Mouse (Mus musculus): Measurements from ENCODE around the gene Gm20388. TPM values are rescaled to one million over a fixed set of nuclear protein-coding genes. Genes with fewer than 3 reads are reported as not detected.
A peak's percentile ranks its signal among the peaks of the same experiment; 100 is the strongest.

Gm20388 gene
- polyA plus RNA-seq, 1 experiment: 0.36 TPM

DNA sequence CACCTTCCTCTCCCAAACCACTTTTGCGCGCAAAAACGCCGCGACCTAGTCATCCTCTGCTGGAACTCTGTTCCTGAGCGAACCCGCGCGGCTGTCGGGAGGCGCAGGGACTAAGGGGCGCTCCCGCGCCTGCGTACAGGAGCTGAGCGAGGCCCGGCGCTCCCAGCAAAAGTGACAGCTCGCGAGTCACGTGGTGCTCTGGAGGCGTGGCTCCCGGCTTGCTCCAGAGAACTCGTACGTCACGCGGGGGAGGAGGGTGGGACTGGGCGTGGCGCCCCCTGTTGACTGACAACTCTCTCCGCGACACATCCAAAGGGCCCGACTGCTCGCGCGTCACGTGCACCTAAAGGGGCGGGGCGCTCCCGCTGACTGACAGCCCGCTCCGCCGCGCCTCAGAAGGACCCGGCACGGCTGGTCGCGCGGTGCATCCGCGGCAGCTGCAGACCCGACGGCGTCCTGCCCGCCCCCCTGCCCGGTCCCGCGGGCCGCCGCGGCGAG lies 203.2 kb downstream of the Gm20388 start, which contains the start of gene 6430548M08Rik:
TSS of gene 6430548M08Rik (plus strand) at position 395 of the 498 bp plus-strand sequence.
- H3K36me3 ChIP-seq (ENCODE audit: control insufficient read depth): no peaks in the 10 kb centered on the region
- H3K27me3 ChIP-seq (ENCODE audit: control insufficient read depth): peaks cover 81% of the 10 kb centered on the region
- H3K4me3 ChIP-seq (replicated peaks): peak within 1 kb of the TSS; percentile 74
- H3K9me3 ChIP-seq (ENCODE audit: control insufficient read depth, low read length): peaks cover 8% of the 10 kb centered on the region
- H3K4me1 ChIP-seq (ENCODE audit: control insufficient read depth): peaks cover 23% of the 10 kb centered on the region
- TF ChIP-seq TAL1 (IDR thresholded peaks at IDR 0.05; ENCODE audit: low read length) (no peak), GATA1 (IDR thresholded peaks at IDR 0.05; ENCODE audit: low read length) (no peak)

DNA sequence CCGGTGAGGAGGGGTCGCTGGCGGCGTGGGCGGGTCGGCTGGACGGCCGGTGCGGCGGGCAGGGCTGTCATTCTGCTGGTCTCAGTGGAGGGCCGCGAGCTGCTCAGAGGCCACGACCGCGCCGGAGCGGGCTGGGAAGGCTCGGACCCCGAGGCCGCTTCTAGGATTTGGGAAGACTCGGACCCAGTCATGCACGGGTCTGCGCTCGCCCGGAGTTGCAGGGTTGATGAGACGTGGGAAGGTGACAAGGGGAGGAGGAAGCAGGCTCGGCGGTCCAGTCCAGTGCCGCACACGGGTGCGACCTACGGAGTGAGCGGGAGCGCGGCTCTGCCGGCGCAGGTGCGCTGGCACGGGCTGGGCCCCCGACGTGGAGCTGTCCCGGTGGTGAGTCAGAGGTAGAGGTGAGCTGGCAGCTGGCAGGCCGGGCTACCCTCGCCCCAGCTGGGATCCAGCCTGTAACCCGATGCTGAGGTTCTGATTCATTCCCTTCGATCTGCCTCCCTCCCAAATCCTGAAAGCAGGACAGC lies 203.7 kb downstream of the Gm20388 start:
- Histone ChIP-seq H3K36me3 (ENCODE audit: control insufficient read depth) (no peaks in the 10 kb centered on the region), H3K4me1 (ENCODE audit: control insufficient read depth) (peaks cover 23% of the 10 kb centered on the region), H3K4me3 (replicated peaks) (peak overlapping the region; percentile 74), H3K27me3 (ENCODE audit: control insufficient read depth) (peaks cover 83% of the 10 kb centered on the region), H3K9me3 (ENCODE audit: control insufficient read depth, low read length) (peaks cover 8% of the 10 kb centered on the region)
- no peak for TF ChIP-seq TAL1 (IDR thresholded peaks at IDR 0.05; ENCODE audit: low read length)
- TF ChIP-seq GATA1 (IDR thresholded peaks at IDR 0.05; ENCODE audit: low read length): no peak

DNA sequence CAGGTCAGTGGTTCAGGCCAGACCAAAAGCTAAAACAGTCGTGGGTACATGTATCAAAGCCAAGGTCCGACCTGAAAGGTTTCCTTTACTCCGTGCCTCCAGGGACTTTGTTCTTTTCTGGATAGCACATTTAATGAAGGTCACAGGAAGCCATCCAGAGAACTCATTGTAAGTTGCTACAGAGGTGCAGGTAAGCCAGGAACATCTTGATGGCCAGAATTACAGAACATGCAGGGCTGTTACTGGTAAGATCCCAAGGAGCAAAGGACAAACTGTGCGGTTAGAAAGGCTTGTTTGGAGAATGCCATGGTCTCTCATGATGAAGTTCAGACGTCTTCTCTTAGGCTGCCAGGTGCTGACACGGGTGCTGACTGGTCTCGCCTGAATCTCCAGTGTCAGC lies 206.0 kb downstream of the Gm20388 start:
- TF ChIP-seq TAL1 (IDR thresholded peaks at IDR 0.05; ENCODE audit: low read length) (no peak), GATA1 (IDR thresholded peaks at IDR 0.05; ENCODE audit: low read length) (no peak)
- Histone ChIP-seq H3K4me1 (ENCODE audit: control insufficient read depth) (peaks cover 23% of the 10 kb centered on the region), H3K27me3 (ENCODE audit: control insufficient read depth) (peaks cover 81% of the 10 kb centered on the region), H3K9me3 (ENCODE audit: control insufficient read depth, low read length) (peaks cover 8% of the 10 kb centered on the region), H3K36me3 (ENCODE audit: control insufficient read depth) (no peaks in the 10 kb centered on the region), H3K4me3 (replicated peaks) (no peak overlapping the region)

DNA sequence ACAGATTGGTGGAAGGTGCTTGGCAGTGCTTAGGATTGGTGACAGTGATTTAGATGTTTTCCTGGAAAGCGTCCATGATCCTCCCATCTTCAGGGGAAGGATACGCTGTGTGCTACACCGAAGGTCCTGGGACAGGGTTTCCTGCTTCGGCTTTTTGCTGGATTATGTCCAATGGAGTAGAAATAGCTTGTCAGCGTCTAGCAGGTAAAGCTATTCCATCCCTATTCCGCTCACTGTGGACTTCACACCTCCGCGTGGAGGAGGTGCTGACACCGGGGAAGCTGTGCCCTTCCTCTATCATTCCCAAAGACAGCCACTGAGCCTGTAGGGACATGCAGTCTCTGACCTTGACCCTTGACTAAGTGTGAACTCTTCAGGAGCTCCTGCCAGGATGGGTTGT lies 207.5 kb downstream of the Gm20388 start:
- Histone ChIP-seq H3K4me3 (replicated peaks) (no peak overlapping the region), H3K9me3 (ENCODE audit: control insufficient read depth, low read length) (peaks cover 8% of the 10 kb centered on the region), H3K4me1 (ENCODE audit: control insufficient read depth) (peaks cover 15% of the 10 kb centered on the region), H3K27me3 (ENCODE audit: control insufficient read depth) (peaks cover 74% of the 10 kb centered on the region), H3K36me3 (ENCODE audit: control insufficient read depth) (no peaks in the 10 kb centered on the region)
- TF ChIP-seq TAL1 (IDR thresholded peaks at IDR 0.05; ENCODE audit: low read length): no peak
- TF ChIP-seq GATA1 (IDR thresholded peaks at IDR 0.05; ENCODE audit: low read length): no peak

DNA sequence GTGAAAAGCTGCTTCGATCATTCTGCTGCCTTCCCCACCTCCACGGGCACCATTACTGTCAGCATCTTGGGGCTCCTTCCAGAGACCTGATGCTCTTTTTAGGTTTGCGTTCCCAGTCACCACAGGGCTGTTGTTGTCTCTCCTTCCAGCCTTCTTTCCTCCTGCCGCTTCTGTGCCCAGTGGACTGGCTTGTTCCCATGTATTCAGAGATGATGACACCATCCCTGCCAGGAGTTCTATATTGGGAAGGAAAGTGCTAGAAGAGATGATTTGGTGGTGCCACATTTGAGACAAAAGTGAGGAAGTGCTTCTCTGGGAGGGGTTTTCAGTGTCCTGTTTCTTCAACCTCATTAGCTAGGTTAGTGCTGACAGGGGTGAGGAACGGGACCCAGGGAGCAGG lies 208.2 kb downstream of the Gm20388 start:
- H3K36me3 ChIP-seq (ENCODE audit: control insufficient read depth): no peaks in the 10 kb centered on the region
- H3K4me1 ChIP-seq (ENCODE audit: control insufficient read depth): peaks cover 9% of the 10 kb centered on the region
- H3K9me3 ChIP-seq (ENCODE audit: control insufficient read depth, low read length): peaks cover 8% of the 10 kb centered on the region
- no peak for TF ChIP-seq TAL1 (IDR thresholded peaks at IDR 0.05; ENCODE audit: low read length)
- TF ChIP-seq GATA1 (IDR thresholded peaks at IDR 0.05; ENCODE audit: low read length): no peak
- peaks cover 73% of the 10 kb centered on the region for H3K27me3 ChIP-seq (ENCODE audit: control insufficient read depth)
- no peak overlapping the region for H3K4me3 ChIP-seq (replicated peaks)

DNA sequence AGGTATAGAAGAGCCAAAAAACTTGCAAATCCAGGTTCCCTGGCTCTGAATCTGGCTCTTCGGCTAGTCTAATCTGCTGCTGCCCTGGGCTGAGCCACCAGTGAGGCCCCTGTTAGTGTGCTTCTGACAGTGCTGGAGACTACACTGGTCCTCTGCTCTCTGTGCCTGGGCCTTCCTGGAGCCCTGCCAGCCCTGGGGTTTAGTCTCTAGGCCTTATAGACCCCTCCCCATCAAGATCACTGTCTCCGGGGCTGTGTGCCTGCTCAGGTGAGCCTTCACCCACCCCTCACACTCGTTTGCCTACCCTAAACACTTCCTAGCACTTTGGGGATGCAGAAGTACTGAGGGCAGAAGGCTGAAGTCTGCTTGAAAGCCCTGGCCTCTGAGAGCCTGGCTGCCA lies 208.8 kb downstream of the Gm20388 start:
- H3K4me1 ChIP-seq (ENCODE audit: control insufficient read depth): peaks cover 3% of the 10 kb centered on the region
- H3K27me3 ChIP-seq (ENCODE audit: control insufficient read depth): peaks cover 67% of the 10 kb centered on the region
- no peak overlapping the region for H3K4me3 ChIP-seq (replicated peaks)
- TF ChIP-seq GATA1 (IDR thresholded peaks at IDR 0.05; ENCODE audit: low read length): no peak
- TF ChIP-seq TAL1 (IDR thresholded peaks at IDR 0.05; ENCODE audit: low read length): no peak
- H3K9me3 ChIP-seq (ENCODE audit: control insufficient read depth, low read length): peaks cover 7% of the 10 kb centered on the region
- no peaks in the 10 kb centered on the region for H3K36me3 ChIP-seq (ENCODE audit: control insufficient read depth)

DNA sequence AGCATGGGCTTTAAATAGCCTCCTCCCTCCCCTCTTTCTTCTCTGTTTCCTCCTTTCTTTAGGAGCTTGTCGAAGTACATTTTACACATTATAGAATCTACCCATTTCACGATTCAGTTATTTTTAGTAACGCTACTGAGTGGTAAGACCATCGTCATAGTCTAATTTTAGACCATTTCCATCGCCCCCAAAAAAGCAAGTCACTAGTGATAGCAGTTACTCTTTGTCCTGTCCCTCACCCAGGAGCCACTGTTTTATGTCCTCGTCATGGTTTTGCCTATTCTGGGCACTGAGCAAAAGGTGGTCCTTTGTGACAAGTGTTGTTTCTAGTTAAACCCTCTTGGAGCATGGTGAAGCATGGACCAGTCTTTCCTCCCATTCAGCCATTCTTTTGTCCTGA lies 209.3 kb downstream of the Gm20388 start:
- no peaks in the 10 kb centered on the region for H3K36me3 ChIP-seq (ENCODE audit: control insufficient read depth)
- H3K4me1 ChIP-seq (ENCODE audit: control insufficient read depth): no peaks in the 10 kb centered on the region
- TF ChIP-seq TAL1 (IDR thresholded peaks at IDR 0.05; ENCODE audit: low read length): no peak
- TF ChIP-seq GATA1 (IDR thresholded peaks at IDR 0.05; ENCODE audit: low read length): no peak
- H3K4me3 ChIP-seq (replicated peaks): no peak overlapping the region
- peaks cover 5% of the 10 kb centered on the region for H3K9me3 ChIP-seq (ENCODE audit: control insufficient read depth, low read length)
- peaks cover 64% of the 10 kb centered on the region for H3K27me3 ChIP-seq (ENCODE audit: control insufficient read depth)

DNA sequence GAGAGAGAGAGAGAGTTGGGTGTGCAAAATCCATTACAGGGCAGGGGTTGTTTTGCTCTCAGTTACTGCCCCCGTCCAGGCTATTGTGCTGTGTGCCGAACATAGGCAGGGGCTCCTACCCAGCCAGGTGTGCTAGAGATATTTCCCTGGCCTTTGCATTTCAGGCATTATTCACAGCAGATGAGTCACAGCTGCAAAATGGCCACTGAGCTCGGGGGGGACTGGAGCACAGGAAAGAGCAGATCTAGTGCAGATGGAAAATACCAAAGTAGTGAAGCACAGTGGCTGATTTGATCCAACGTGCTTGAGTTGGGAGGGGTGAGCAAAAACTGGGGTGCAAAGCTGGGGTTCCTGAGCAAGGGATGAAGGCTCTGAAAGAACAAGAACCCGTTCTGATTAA lies 210.3 kb downstream of the Gm20388 start:
- Histone ChIP-seq H3K36me3 (ENCODE audit: control insufficient read depth) (no peaks in the 10 kb centered on the region), H3K27me3 (ENCODE audit: control insufficient read depth) (peaks cover 54% of the 10 kb centered on the region), H3K9me3 (ENCODE audit: control insufficient read depth, low read length) (peaks cover 2% of the 10 kb centered on the region), H3K4me1 (ENCODE audit: control insufficient read depth) (no peaks in the 10 kb centered on the region), H3K4me3 (replicated peaks) (no peak overlapping the region)
- TF ChIP-seq TAL1 (IDR thresholded peaks at IDR 0.05; ENCODE audit: low read length) (no peak), GATA1 (IDR thresholded peaks at IDR 0.05; ENCODE audit: low read length) (no peak)

DNA sequence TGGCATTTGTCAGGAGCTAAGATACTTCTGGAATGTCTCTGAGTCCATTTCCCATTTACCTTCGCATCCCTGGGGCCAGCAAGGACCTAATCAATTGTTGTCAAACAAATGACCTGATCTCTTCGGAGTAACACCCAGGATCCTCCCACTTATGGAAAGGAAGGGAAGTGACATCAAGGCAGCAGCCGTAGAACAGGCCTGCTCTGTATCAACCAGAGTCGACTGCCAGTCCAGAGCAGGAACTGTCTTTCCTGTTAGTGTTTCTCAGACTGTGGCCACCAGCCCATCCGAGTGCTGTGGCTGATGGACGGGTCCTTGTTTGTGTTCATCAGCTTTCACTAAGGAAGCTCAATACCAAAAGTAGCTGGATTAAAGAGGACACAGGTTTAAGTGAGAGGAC lies 213.6 kb downstream of the Gm20388 start:
- Histone ChIP-seq H3K27me3 (ENCODE audit: control insufficient read depth) (peaks cover 37% of the 10 kb centered on the region), H3K4me1 (ENCODE audit: control insufficient read depth) (no peaks in the 10 kb centered on the region), H3K36me3 (ENCODE audit: control insufficient read depth) (no peaks in the 10 kb centered on the region), H3K9me3 (ENCODE audit: control insufficient read depth, low read length) (0 out of 2 replicates have a peak, but pooled peaks cover 2% of the 10 kb centered on the region), H3K4me3 (replicated peaks) (no peak overlapping the region)
- TF ChIP-seq TAL1 (IDR thresholded peaks at IDR 0.05; ENCODE audit: low read length): no peak
- no peak for TF ChIP-seq GATA1 (IDR thresholded peaks at IDR 0.05; ENCODE audit: low read length)

Data from erythroblast, embryonic 14.5 days (primary cell).